Mouse (Mus musculus): ENCODE results near the gene Rag2.

Rag2 gene

DNA sequence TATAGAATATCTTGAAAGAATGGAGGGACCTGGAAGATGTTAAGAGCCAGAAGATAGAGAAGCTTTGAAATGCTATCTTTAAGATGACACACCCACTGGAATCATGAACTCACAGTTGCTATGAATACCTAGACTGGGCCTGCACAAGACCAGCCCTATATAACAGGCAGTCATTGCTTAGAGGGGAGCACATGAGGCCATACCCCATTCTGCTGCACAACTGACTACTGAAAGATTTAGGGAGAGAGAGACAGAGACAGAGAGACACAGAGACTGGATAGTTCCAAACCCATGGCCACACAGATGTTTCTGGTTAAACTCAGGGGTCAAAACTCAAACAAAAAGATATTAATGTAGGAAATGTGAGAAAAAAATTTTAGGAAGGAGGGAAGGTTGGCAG is 2.7 kb downstream of the Rag2 start:
- DNase-seq = no peak

DNA sequence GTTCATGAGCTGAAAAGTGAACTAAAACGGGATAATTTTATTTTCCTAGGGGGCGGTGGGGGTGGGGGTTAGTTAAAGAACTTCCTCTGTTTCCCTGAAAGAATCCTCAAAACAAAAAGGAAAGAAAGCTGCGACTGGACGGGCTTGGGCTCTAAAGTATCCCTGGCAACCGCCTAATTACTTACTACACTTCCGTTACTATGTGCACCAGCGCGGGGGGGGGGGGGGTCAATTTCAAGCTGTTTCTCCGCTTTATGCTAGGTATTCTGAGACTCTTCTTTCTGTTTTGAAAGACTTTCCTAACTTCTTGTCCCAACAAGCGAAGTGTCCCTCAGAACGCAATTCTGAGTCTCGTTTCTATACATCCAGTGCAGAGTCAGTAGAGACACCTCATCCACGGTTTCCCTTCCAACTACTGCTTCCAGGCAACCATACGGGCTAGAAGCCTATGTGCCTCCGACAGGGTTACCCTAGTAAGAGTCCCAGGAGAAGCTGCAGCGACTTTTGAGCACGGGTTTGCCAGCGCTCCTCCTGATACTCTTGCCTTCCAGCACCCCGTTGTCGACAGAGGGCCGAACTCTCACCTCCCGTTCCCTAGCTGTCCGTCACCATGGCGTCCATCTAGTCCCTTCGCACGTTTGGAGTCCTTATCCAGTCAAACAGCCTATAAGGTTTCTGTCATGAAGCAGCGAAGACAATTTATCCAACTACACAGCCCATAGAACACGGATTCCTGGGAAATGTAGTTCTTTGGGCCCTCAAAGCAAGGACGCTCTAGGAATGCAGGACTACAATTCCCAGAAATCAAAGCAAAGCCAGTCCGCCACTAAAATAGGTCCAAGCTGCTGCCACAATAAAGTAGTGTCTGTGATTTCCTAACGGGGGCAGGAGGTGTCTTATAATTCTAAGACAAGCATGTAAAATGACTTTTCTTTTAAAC is 4.0 kb downstream of the Rag2 start:
- peak; percentile 99 for DNase-seq

DNA sequence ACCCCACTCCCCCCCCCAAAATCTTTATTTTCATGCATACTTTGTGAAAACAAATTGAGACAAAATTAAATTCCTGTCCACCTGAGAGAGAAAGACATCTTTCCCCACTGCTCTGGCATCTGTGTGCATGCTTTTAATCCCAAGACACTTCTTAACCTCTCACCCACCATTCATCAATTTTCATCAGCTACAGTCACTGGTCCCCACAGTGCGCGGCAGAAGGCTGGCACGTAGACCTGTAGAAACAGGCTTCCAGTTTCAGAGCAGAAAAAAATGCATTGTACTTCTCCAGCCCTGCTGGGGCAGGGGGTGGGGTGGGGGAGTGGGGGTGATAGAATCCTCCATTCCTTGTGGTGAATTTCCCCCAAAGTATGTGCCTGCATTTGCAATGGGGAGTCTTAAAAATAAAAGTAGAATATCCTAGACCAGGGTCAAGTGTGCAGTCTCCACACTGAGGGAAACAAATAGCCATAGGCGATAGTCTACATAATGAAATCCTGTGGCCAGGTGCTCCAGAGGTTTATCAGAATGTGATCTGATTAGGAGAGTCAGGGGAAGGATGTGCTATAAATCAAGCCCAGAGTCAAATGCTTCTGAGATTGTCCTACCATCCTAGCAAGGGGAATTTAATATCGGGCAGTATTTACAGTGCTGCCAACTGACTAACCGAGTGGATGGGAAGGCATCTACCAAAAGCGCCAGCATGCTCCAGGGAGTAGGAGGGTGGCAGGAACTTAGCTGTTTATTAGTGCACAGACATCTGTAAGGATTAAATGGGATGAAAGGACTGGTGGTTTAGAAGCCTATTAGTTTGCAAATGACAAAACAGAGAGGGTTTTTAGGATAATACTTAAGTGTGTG is 14.7 kb downstream of the Rag2 start:
- DNase-seq = no peak

DNA sequence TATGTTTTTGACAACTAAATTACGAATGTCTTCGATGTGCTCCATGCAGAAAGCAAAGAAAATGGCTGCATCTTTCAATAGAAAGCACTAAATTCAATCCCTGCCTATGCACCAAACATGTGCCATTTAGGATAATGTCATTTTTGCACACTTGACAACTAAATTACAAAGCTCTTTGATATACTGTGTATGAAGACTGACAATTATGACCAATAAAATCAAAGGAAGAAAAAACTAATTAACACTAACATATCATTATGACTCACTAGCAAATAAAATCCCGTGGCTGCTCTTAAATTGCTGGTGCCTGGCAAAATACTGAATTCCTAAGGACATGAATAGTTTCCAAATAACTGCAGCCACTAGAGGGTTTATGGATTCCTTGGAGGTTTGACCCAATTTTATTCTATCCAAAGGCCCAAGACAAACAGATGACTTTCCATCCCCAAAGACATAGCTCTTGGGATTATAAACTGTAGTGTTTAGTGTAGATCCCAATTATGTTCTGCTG is 15.4 kb downstream of the Rag2 start:
- DNase-seq = no peak

DNA sequence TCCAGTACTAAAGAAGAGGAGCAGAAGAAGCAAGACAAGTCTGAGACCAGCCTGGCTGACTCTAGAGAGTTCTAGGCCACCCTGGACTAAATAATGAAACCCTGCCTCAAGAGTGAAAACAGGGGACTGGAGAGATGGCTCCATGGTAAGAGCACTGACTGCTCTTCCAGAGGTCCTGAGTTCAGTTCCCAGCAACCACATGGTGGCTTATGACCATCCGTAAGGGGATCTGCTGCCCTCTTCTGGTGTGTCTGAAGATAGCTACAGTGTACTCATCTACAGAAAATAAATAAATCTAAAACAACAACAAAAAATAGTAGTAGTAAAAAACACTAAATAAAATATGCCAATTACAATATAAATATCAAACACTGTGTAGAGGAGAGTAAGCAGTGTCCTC is 21.3 kb downstream of the Rag2 start:
- DNase-seq = no peak

DNA sequence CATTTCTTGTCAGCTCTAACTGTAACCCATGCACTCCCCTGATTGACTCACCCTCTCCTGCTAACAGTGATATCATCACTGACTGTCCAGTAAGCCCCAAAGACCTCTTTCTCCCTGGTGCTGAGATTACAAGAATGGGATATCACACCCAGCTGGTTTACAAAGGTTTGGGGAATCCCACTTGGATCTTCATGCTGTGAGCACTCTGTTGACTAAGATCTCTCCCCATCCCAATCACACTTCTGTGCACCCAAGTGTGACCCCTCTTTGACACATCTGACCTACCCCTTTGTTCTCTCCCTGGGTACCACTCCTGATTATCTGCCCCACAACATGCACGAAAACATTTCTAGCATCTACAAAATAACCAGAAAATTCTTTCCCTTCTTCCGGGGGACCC is 23.8 kb downstream of the Rag2 start:
- DNase-seq = peak; percentile 61

DNA sequence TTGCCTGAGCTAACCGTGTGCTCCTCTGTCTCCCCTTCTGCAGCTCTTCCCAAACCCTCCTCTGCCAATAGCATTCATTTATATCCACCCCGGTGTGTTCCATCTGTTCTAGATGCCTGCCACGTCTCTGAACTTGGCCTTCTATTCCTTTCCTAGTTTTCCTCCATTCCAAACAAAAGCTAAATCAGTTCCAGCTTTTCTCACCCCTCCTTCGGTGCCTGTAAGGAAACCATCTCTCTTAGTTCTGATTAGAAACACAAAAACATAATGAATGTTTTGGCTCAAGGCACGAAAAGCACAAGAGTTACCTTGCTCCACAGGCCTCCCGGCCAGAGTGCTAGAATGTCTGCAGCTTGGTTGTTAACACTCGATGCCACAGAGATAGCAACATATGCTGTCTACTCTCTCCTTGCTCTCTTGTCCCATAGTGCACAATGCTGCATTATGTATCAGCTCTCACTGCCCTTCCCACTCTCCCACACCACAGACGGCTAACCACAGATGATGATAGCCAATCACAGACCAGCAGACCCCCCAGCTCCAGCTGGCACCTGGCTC is 24.7 kb downstream of the Rag2 start, which contains the start of the genes Rag1 and B230118H07Rik:
Gene Rag1 (minus strand): TSS at position 388 of the 558 bp plus-strand sequence.
Gene B230118H07Rik (minus strand): TSS at position 419 of the 558 bp plus-strand sequence.
- no peak for DNase-seq

DNA sequence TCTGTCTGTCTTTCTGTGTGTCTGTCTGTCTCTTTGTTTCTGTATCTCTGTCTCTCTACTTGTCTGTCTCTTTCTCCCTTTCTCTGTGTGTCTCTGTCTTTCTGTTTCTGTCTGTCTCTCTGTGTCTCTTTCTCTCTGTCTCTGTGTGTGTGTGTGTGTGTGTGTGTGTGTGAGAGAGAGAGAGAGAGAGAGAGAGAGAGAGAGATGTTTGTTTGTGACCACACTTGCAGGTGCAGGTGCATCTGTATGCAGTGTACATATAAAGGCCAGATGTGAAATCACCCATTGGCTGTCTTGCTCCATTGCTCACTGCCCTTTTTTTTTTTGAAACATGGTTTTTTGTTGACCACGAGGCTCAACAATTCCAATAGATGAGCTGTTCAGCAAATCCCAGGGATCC is 25.9 kb downstream of the Rag2 start:
- peak; percentile 8 for DNase-seq

DNA sequence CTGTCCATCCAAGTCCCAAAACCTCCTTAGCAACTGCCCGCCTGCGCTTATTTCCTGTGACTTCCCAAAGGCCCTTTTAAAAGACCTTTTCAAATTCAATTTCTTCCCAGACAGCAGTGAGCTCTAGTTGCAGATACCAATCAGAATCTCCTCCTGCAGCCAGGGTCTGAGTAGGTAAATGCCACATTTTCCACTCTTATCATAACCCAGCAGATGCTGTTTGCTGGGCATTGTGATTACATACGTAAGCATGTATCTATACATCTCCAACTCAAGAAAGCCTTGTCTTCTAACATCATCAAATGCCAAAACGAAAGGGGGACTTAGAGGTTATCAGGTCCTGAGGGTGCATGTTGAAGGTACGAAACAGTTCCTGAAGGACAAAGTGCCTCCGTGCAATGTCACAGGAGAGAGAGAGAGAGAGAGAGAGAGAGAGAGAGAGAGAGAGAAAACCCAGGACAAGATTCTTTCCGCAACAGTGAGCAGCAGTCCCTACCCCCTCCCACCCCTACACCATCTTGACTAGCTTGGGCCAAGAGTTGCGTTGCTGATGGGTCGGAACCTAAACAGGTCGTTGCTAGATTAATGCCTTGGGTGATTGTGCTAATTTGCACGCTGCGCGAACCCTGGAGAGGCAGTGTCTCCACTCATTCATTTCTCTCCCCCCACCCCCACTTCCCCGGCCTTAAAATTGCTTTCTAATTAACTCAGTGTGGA is 27.8 kb downstream of the Rag2 start:
- DNase-seq = no peak

DNA sequence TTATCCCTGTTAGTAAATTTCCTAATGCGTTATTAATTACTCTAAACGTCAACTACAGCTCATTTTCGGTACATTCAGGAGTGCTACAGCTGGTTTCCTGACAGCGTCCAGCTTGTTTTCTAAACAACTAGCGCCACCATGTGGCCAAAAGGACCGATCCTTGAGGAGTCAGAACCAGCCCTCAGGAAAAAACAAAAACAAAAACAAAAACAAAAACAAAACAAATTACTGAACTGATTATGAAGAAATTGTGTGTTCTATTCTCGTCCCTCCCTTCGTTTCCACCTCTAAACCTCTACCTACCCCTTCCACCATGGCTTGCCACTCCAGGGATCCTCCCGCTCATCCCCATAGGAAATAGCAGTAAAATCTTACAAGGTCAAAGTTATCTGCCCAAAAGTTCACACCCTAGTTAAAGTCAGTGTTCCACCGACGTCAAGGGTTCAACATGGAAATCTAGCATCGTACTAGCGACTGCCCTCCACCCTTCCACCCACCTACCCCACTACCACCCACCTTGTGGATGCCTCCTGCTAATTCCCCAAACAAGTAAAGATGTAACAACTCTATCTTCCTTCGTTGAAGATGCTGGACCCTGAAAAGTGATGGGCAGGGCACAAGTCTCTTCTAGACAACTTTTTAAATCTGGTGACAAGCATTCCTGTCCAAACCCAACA is 28.5 kb downstream of the Rag2 start:
- no peak for DNase-seq

DNA sequence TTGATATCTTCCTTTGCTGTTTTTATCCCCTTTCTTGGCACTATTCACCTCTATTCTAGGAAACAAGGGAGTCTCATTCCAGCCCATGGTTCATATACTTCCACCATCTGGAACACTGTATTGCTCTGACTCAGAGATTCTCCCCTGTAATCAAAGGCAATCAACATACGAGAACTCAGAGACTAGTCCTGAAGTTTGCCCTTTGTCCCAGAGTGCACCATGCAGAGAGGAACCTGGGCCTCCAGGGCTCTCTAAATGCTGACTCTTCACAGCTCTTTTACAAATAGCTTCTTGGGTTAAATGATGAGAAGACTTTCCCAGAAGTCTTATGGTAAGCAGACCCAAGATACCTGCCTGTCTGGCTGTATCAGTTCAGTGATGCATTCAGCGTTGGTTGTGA is 36.0 kb downstream of the Rag2 start:
- DNase-seq = peak; percentile 41

DNA sequence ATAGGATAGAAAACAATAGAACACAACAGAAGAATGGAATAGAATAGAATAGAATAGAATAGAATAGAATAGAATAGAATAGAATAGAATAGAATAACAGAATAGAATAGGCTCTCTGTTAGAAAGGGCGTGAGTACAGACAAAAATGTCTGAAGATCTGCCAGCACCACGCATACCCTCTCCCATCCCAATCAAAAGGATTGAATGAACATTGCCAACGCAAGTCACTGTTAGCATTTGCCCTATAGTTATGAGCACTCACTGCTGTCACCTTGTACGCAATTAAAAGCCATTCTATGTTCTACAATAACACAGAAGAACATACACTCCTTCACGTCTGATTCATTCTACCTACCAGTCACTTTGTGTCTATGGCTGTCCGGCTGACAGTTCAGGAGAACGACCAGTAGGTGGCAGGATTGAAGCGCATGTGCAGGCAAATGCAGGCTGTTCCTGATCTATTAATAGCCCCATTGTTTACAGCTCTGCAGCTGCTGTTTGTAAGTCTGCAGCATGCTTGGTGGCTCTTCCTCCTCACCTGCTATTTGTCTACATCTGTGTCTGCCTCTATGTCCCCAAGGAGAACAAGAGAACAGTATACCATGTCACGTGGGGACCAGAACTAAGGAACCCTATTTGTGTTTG is 40.7 kb downstream of the Rag2 start:
- DNase-seq = peak; percentile 95

DNA sequence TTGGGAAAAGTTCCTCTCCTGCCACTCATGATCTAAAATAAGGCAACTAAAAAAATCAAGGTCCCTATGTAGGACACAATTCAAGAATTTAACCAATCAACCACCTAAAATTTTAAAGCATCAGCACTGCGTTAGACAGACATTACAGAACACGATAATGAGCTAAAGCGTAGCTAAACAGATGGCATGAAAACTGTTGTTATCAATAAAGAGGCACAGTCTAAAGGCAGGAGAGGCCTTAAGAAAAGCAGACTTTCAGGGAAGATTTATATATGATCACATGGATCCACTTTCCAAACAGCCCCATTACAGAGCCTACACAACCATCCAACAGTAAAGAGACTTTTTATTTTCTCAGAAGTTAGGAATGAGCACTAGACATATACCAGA is 41.2 kb downstream of the Rag2 start:
- no peak for DNase-seq

DNA sequence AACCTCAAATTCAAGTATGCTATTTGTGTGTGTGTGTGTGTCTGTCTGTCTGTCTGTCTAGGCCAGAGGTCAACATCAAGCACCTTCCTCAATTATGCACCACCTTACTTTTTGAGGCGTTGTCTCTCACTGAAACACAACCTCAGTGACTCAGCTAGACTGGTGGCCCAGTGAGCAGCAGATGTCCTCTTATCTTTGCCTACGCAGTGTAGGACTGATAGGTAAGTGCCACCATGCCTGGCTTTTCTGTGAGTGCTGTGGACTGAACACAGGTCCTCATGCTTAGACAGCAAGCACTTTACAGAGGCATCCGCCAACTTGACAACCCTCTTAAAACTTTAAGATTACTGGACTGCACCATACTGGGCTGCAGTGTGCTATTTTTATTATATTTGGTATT is 44.2 kb downstream of the Rag2 start:
- peak; percentile 58 for DNase-seq

DNA sequence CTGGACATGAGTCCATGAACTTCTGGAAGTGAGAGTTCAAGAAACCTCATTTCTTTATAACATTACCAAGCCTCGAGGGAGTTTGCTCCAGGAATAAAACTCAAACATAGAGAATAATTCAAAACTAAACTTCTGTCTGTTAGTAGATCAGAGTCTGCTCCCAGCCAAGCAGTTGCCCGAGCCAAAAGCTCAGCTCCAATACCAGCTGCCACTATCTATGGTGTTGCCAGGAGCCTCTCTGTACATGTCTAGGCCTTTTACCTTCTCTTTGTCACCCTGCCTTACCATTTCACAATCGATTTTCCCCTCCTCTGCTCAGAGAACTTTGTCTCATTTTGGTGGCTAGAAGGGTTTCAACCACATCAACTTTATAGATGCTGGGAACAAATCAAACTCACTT is 49.0 kb downstream of the Rag2 start:
- peak; percentile 39 for DNase-seq

DNA sequence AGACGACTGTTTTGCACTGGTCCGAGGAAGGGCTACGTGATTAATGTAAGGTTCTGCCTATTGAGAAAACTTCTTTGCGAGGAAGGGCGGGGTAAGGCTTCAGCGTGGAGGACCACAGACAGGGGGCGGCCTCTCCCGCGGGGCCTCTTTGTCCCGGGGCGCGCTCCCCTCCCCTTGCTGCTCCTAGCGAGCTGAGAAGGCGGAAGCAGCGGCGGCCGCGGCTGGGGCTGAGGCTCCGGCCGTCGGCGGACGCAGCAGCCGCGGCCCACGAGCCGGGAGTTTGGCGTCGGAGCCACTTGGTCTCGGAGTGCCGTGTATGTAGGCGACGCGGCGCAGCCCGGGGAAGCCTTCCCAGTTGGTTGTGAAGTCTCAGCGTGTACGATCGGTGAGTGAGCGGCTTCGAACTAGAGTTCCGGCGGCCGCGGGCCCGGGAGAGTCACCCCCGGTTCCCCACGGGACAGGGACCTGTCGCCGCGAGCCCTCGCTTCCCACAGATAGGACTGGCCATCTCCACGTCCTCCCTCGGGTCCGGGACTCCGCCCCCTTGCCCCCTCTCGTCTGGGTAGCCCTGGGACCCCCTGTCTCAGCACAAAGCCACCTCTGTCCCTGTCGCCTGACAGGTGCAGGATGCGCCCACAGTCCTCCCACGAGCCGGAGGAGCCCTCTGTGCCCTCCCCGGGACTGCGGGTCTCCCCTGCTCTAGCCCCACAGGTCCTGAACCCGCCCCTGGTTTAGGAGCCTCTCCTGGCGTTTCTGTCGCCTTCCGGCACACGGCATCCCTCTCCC is 53.9 kb downstream of the Rag2 start, which contains the start of gene Traf6:
Gene Traf6 (plus strand): TSS at position 194 of the 786 bp plus-strand sequence.
- DNase-seq = peak; percentile 99

DNA sequence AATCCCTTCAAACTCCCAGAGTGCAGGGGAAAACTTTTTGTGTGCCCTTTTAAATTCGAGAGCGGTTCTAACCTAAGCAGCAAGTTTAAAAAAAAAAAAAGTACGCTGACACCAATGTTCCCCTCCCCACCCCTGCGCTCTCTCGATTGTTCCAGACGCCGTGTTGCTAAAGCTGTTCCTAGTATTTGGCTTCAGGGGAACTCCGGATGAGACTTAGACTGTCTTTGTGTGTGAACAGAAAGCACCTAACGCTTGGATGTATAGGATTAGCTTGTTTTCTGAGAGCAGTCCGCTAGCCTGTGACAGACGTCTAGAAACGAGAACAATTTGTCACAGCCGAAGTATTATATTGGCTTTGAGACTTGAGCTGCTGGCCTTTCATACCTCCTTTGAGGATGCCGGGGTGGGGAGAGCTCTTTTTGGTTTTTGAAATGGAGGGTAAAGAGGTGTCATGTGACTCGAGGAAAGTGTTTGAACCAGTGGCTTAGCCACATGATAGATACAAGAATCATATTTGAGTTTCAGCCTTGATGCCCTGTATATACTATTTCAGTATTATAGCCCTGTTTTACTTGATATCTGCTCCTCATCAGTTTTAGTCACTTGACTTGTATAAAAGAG is 54.8 kb downstream of the Rag2 start:
- peak; percentile 67 for DNase-seq
